Mouse (Mus musculus): ENCODE data around the gene Cox19.

DNA sequence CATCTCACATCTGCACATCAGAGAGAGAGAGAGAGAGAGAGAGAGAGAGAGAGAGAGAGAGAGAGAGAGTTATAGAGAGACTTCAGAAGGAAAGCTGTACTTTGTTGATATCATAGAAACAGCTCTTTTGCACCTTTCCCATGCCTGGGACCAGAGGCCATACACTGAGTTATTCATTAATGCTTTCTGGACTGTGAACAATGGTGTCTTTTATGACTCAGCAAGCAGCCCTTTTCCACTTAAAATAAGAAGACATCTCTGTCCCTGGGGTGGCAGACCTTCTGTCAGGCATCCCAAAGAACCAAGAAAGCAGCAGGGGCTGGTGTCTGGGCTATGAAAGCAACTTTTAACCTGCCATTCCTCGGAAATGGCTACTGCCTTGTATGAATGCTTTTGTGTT is 4.0 kb downstream of the Cox19 start:
- TF ChIP-seq POLR2A (IDR thresholded peaks at IDR 0.05; ENCODE audit: insufficient read depth, low read length) (no peak), CTCF (IDR thresholded peaks at IDR 0.05; ENCODE audit: low read depth, low read length) (no peak)
